Comparison of ENCODE assay signal across 12 mouse cellular contexts in genomic region chr11:54125982-54126648, GRCm38 (mm10).
"Had no signal": no experiment of that assay in that cellular context is flagged by ENCODE, and none has a peak within 500 bp of the region (broad histone marks: within the 10 kb centered on the region; RNA-seq: fewer than 3 reads in every experiment).

No protein-coding gene starts in this region.

- DNase-seq: kidney, adult 8-10 months; left cerebral cortex, postnatal 4 days; thymus, postnatal 25 days had no signal

- ATAC-seq: intestine, postnatal 0 days; midbrain, embryonic 13.5 days had no signal

- H3K36me3 ChIP-seq: midbrain, embryonic 10.5 days; midbrain, embryonic 13.5 days; neural tube, embryonic 12.5 days had no signal

- H3K9ac ChIP-seq: kidney, embryonic 15.5 days; liver, embryonic 14.5 days; liver, postnatal 0 days; lung, embryonic 14.5 days; neural tube, embryonic 12.5 days had no signal

- H3K4me3 ChIP-seq: kidney, embryonic 15.5 days; midbrain, embryonic 10.5 days; midbrain, embryonic 13.5 days; neural tube, embryonic 12.5 days had no signal

- H3K9me3 ChIP-seq: kidney, embryonic 15.5 days; megakaryocyte, embryonic 14.5 days; midbrain, embryonic 10.5 days; midbrain, embryonic 13.5 days; neural tube, embryonic 12.5 days had no signal

- H3K27ac ChIP-seq: kidney, embryonic 15.5 days; liver, embryonic 14.5 days; midbrain, embryonic 10.5 days; neural tube, embryonic 12.5 days had no signal

- H3K27me3 ChIP-seq: kidney, embryonic 15.5 days; midbrain, embryonic 13.5 days; neural tube, embryonic 12.5 days had no signal

- H3K4me2 ChIP-seq: kidney, embryonic 15.5 days; neural tube, embryonic 12.5 days had no signal
